Mouse (Mus musculus): ENCODE measurements at regions not wholly inside any gene's neighbourhood (a gene's known extent, or its start where the extent isn't known, plus 50 kb on each side); places are given as distances from the start of the nearest gene placed in this dataset.

GRCm38 (mm10) chr9:30592601-30593000 lies 165.7 kb downstream of the Snx19 start:
- H3K27ac ChIP-seq = no peak overlapping the region
- WGBS = 91% methylated on average over 2 of the region's 2 CpGs
- H3K4me3 ChIP-seq = no peak overlapping the region
- no peak overlapping the region for H3K9ac ChIP-seq
- H3K4me1 ChIP-seq = 0 out of 2 replicates have a peak, but pooled peaks cover 3% of the 10 kb centered on the region
- no peak overlapping the region for H3K4me2 ChIP-seq (replicated peaks)
- H3K9me3 ChIP-seq = no peaks in the 10 kb centered on the region
- no peak for ATAC-seq (ENCODE audit: low FRiP score, low read depth)
- no peaks in the 10 kb centered on the region for H3K27me3 ChIP-seq (replicated peaks)
- H3K36me3 ChIP-seq = no peaks in the 10 kb centered on the region

- 80% methylated on average over 5 of the region's 5 CpGs for WGBS
- no peaks in the 10 kb centered on the region for H3K27me3 ChIP-seq (replicated peaks)
Measured at GRCm38 (mm10) chr9:30591246-30591645, 164.3 kb downstream of the Snx19 start.

DNA sequence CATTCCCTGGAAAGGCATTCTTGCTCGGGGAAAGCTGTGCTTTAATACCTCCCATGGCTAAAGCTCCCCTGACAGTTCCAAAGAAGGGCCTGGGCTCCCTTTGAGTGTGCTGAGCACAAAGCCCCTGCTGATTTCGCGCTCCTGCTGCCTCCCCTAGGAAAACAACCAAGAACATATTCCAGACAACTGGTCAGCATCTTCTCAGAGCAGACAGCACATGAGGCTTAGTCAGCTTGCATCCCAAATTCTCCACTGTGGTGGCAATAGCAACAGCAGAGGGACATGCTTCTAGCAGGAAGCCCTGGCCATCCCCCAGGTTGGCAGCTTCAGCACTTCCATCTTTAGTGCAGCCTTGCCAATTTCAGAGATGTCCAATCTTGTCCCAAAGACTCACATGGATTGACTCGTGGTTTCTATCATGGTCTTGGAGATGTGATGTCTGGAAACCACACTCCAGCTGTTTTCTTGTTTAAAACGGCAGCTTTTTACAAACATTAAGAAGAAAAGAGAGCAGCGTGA lies 163.8 kb downstream of the Snx19 start:
- H3K4me2 ChIP-seq (replicated peaks) = no peak overlapping the region
- no peak overlapping the region for H3K4me3 ChIP-seq
- ATAC-seq (ENCODE audit: low FRiP score, low read depth) = no peak
- WGBS = 64% methylated on average over 6 of the region's 6 CpGs
- 0 out of 2 replicates have a peak, but pooled peaks cover 3% of the 10 kb centered on the region for H3K4me1 ChIP-seq
- H3K9ac ChIP-seq = no peak overlapping the region
- no peaks in the 10 kb centered on the region for H3K36me3 ChIP-seq
- no peaks in the 10 kb centered on the region for H3K9me3 ChIP-seq
- H3K27me3 ChIP-seq (replicated peaks) = no peaks in the 10 kb centered on the region
- no peak overlapping the region for H3K27ac ChIP-seq

More at GRCm38 (mm10) chr9:30591246-30591645, 164.3 kb downstream of the Snx19 start:
- Histone ChIP-seq H3K9me3 (no peaks in the 10 kb centered on the region), H3K4me1 (0 out of 2 replicates have a peak, but pooled peaks cover 3% of the 10 kb centered on the region), H3K9ac (no peak overlapping the region), H3K4me2 (replicated peaks) (no peak overlapping the region), H3K36me3 (no peaks in the 10 kb centered on the region), H3K4me3 (no peak overlapping the region), H3K27ac (no peak overlapping the region)
- ATAC-seq (ENCODE audit: low FRiP score, low read depth) = no peak

DNA sequence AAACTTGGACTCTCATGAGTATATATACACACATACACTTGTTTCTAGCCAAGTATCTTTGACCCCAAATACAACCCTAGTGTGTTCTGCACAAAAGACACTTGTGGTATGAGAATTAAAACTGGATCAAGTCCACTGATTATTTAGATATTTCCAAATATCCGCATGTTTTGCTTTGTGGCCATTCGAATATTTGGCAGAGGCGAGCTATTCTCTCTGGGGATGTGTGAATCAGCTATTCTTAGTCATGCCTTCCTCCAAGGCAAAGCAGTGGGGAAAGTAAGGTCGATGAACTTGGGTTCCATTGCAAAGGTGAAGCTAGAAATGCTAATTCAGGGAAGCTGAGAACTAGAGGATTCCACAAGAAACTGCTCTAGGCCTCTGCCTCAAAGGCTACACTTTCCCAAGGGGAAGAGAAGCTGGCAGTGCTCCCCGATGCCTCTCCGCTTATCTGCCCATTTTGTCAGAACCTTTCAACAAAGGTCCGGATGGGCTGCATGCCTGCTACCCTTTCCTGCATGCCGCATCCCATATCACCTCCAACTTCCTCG lies 154.4 kb downstream of the Snx19 start:
- Histone ChIP-seq H3K4me2 (replicated peaks) (no peak overlapping the region), H3K27ac (no peak overlapping the region), H3K9me3 (no peaks in the 10 kb centered on the region), H3K4me3 (no peak overlapping the region), H3K27me3 (replicated peaks) (no peaks in the 10 kb centered on the region), H3K9ac (no peak overlapping the region), H3K4me1 (no peaks in the 10 kb centered on the region), H3K36me3 (no peaks in the 10 kb centered on the region)
- ATAC-seq (ENCODE audit: low FRiP score, low read depth) = no peak
- 89% methylated on average over 9 of the region's 9 CpGs for WGBS

GRCm38 (mm10) chr9:30580500-30580899 lies 153.6 kb downstream of the Snx19 start:
- ATAC-seq (ENCODE audit: low FRiP score, low read depth) = no peak
- Histone ChIP-seq H3K27me3 (replicated peaks) (no peaks in the 10 kb centered on the region), H3K36me3 (no peaks in the 10 kb centered on the region), H3K27ac (no peak overlapping the region), H3K9ac (no peak overlapping the region), H3K9me3 (no peaks in the 10 kb centered on the region), H3K4me2 (replicated peaks) (no peak overlapping the region), H3K4me3 (no peak overlapping the region), H3K4me1 (no peaks in the 10 kb centered on the region)
- 75% methylated on average over 6 of the region's 6 CpGs for WGBS

- Histone ChIP-seq H3K9ac (no peak overlapping the region), H3K9me3 (no peaks in the 10 kb centered on the region), H3K4me2 (replicated peaks) (no peak overlapping the region), H3K27ac (no peak overlapping the region), H3K36me3 (no peaks in the 10 kb centered on the region), H3K4me1 (no peaks in the 10 kb centered on the region), H3K27me3 (replicated peaks) (no peaks in the 10 kb centered on the region), H3K4me3 (no peak overlapping the region)
- no peak for ATAC-seq (ENCODE audit: low FRiP score, low read depth)
- 83% methylated on average over 3 of the region's 3 CpGs for WGBS
Measured at GRCm38 (mm10) chr9:30578213-30578612, 151.3 kb downstream of the Snx19 start.

DNA sequence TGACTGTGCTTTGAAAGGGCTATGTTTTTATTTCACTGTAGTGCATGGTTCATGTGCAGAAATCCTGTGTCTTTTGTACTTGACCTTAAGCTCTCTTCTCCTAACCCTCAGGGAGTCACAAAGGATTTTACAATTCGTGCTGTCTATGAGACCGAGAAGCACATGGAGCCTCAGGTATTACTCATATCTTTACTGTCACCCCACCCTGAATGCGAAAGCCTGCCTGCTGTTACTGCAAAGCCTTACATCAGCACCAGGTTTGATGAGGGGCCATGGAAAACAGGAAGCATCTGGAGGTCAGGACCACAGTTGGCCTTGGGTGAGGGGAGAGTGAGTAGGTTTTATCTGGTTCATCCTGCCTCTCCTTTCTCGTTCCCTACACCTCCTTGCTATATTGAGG lies 150.3 kb downstream of the Snx19 start:
- Histone ChIP-seq H3K36me3 (no peaks in the 10 kb centered on the region), H3K4me2 (replicated peaks) (no peak overlapping the region), H3K9me3 (no peaks in the 10 kb centered on the region), H3K27me3 (replicated peaks) (no peaks in the 10 kb centered on the region), H3K9ac (no peak overlapping the region), H3K27ac (no peak overlapping the region), H3K4me1 (no peaks in the 10 kb centered on the region), H3K4me3 (no peak overlapping the region)
- ATAC-seq (ENCODE audit: low FRiP score, low read depth) = no peak
- WGBS = 70% methylated on average over 4 of the region's 4 CpGs

GRCm38 (mm10) chr9:30575531-30575930 lies 148.6 kb downstream of the Snx19 start:
- Histone ChIP-seq H3K27me3 (replicated peaks) (no peaks in the 10 kb centered on the region), H3K9me3 (no peaks in the 10 kb centered on the region), H3K4me1 (0 out of 2 replicates have a peak, but pooled peaks cover 3% of the 10 kb centered on the region), H3K27ac (no peak overlapping the region), H3K9ac (no peak overlapping the region), H3K4me3 (no peak overlapping the region), H3K4me2 (replicated peaks) (no peak overlapping the region), H3K36me3 (no peaks in the 10 kb centered on the region)
- no peak for ATAC-seq (ENCODE audit: low FRiP score, low read depth)
- 46% methylated on average over 3 of the region's 3 CpGs for WGBS

DNA sequence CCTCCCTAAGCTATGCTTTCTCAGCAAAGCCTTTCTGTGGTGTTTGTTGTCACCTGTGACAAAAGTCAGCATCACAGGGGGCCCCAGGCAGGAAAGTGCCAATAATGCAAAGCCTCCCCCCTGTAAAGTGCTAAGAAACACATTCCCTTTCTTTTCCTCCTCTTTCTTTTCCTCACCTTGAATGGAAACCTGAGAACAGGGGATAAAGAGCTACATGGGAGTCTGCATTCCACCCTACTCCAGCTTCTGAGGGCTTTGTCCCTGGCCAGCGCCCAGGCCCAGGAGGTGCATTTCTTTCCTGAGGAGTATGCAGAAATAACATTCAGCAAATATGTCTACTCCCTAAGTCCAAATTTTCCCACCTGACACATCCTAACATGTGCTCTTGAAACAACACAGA lies 146.4 kb downstream of the Snx19 start:
- Histone ChIP-seq H3K36me3 (no peaks in the 10 kb centered on the region), H3K4me1 (0 out of 2 replicates have a peak, but pooled peaks cover 3% of the 10 kb centered on the region), H3K4me3 (no peak overlapping the region), H3K27me3 (replicated peaks) (no peaks in the 10 kb centered on the region), H3K9me3 (no peaks in the 10 kb centered on the region), H3K9ac (no peak overlapping the region), H3K4me2 (replicated peaks) (no peak overlapping the region), H3K27ac (no peak overlapping the region)
- WGBS = 34% methylated on average over 1 of the region's 1 CpGs
- ATAC-seq (ENCODE audit: low FRiP score, low read depth) = no peak

GRCm38 (mm10) chr9:30571014-30571413 lies 144.1 kb downstream of the Snx19 start:
- WGBS = 56% methylated on average over 2 of the region's 2 CpGs
- 0 out of 2 replicates have a peak, but pooled peaks cover 3% of the 10 kb centered on the region for H3K4me1 ChIP-seq
- H3K9me3 ChIP-seq = no peaks in the 10 kb centered on the region
- no peak overlapping the region for H3K4me3 ChIP-seq
- H3K36me3 ChIP-seq = no peaks in the 10 kb centered on the region
- H3K4me2 ChIP-seq (replicated peaks) = no peak overlapping the region
- no peak for ATAC-seq (ENCODE audit: low FRiP score, low read depth)
- no peak overlapping the region for H3K27ac ChIP-seq
- H3K27me3 ChIP-seq (replicated peaks) = no peaks in the 10 kb centered on the region
- no peak overlapping the region for H3K9ac ChIP-seq

- 91% methylated on average over 3 of the region's 3 CpGs for WGBS
- no peak for ATAC-seq (ENCODE audit: low FRiP score, low read depth)
- no peak overlapping the region for H3K4me3 ChIP-seq
- H3K4me1 ChIP-seq = no peaks in the 10 kb centered on the region
- H3K27ac ChIP-seq = no peak overlapping the region
- no peak overlapping the region for H3K4me2 ChIP-seq (replicated peaks)
- no peaks in the 10 kb centered on the region for H3K36me3 ChIP-seq
- no peaks in the 10 kb centered on the region for H3K9me3 ChIP-seq
- no peaks in the 10 kb centered on the region for H3K27me3 ChIP-seq (replicated peaks)
- H3K9ac ChIP-seq = no peak overlapping the region
Measured at GRCm38 (mm10) chr9:30564765-30565680, 138.1 kb downstream of the Snx19 start.

DNA sequence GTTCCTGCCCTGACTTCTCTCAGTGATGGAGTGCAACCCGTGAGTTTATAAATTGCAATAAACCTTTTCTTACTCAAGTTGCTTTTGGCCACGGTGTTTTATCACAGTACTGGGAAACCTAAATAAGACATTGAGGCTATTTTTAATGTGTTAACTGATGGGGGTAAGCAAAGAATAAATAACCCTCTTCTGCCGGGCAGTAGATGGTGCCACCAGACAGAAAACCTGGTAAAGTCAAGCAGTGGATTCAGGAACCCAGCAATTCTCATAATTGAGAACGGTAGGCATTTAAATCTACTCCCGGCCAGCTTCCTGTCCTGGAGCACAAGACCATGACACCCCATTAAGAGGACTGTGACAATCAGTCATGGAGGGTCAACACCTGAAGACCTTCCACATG lies 136.5 kb downstream of the Snx19 start:
- Histone ChIP-seq H3K36me3 (no peaks in the 10 kb centered on the region), H3K4me2 (replicated peaks) (no peak overlapping the region), H3K4me3 (no peak overlapping the region), H3K27me3 (replicated peaks) (no peaks in the 10 kb centered on the region), H3K27ac (no peak overlapping the region), H3K4me1 (no peaks in the 10 kb centered on the region), H3K9ac (no peak overlapping the region), H3K9me3 (no peaks in the 10 kb centered on the region)
- ATAC-seq (ENCODE audit: low FRiP score, low read depth) = no peak
- 87% methylated on average over 5 of the region's 5 CpGs for WGBS

All from neural tube, embryonic 12.5 days (tissue).